24 mouse cellular contexts compared by ENCODE assay signal in genomic region chr1:135856070-135856469, GRCm38 (mm10). TPM values are rescaled to one million over a fixed set of nuclear protein-coding genes. Genes with fewer than 3 reads are reported as not detected.
"Had no signal": no experiment of that assay in that cellular context is flagged by ENCODE, and none has a peak within 500 bp of the region (broad histone marks: within the 10 kb centered on the region; RNA-seq: fewer than 3 reads in every experiment).

No protein-coding gene starts in this region.

- H3K27ac ChIP-seq: kidney, embryonic 15.5 days; left cerebral cortex, adult 2 months; limb, embryonic 12.5 days; limb, embryonic 15.5 days; liver, embryonic 14.5 days; macrophage; midbrain, embryonic 12.5 days; midbrain, embryonic 15.5 days; neural tube, embryonic 13.5 days had no signal

- DNase-seq: kidney, postnatal 10 days; kidney, postnatal 36 days; layer of hippocampus, postnatal 36 days; left cerebral cortex, postnatal 4 days; liver, postnatal 0 days; lung, embryonic 14.5 days; retina, postnatal 1 day; right cerebral cortex, postnatal 25 days; thymus, adult 2 months; thymus, postnatal 14 days; thymus, postnatal 4 days had no signal

- H3K4me2 ChIP-seq: kidney, embryonic 15.5 days; limb, embryonic 12.5 days; limb, embryonic 15.5 days; liver, embryonic 11.5 days; lung, embryonic 14.5 days; midbrain, embryonic 12.5 days; midbrain, embryonic 15.5 days; neural tube, embryonic 13.5 days had no signal

- H3K4me3 ChIP-seq: kidney, embryonic 15.5 days; left cerebral cortex, adult 2 months; limb, embryonic 12.5 days; limb, embryonic 15.5 days; midbrain, embryonic 12.5 days; midbrain, embryonic 15.5 days; neural tube, embryonic 13.5 days had no signal

- H3K9ac ChIP-seq: kidney, embryonic 15.5 days; limb, embryonic 12.5 days; limb, embryonic 15.5 days; liver, embryonic 14.5 days; liver, postnatal 0 days; lung, embryonic 14.5 days; midbrain, embryonic 12.5 days; midbrain, embryonic 15.5 days; neural tube, embryonic 13.5 days had no signal

- H3K36me3 ChIP-seq: kidney, embryonic 15.5 days; limb, embryonic 12.5 days; limb, embryonic 15.5 days; midbrain, embryonic 12.5 days; midbrain, embryonic 15.5 days; neural tube, embryonic 13.5 days had no signal

- H3K9me3 ChIP-seq: kidney, embryonic 15.5 days; limb, embryonic 12.5 days; limb, embryonic 15.5 days; midbrain, embryonic 12.5 days; midbrain, embryonic 15.5 days; neural tube, embryonic 13.5 days had no signal

- ATAC-seq: liver, postnatal 0 days; lung, postnatal 0 days; midbrain, embryonic 15.5 days had no signal

- H3K27me3 ChIP-seq: kidney, embryonic 15.5 days; limb, embryonic 12.5 days; limb, embryonic 15.5 days; midbrain, embryonic 15.5 days; neural tube, embryonic 13.5 days had no signal

RNA-seq across cellular contexts. Expression of gene Tnnt2, which starts 19.9 kb away (rescaled TPM):
- total RNA-seq: megakaryocyte, adult 5-6 weeks; neutrophil, adult 5-6 weeks had no signal
- polyA plus RNA-seq: macrophage had no signal

RNA-seq across cellular contexts. Expression of gene Lad1, which starts 37.7 kb away (rescaled TPM):
- total RNA-seq: megakaryocyte, adult 5-6 weeks had no signal
